Mouse (Mus musculus): ENCODE data around the gene Nanos1.
A peak's percentile ranks its signal among the peaks of the same experiment; 100 is the strongest.

Nanos1 gene

DNA sequence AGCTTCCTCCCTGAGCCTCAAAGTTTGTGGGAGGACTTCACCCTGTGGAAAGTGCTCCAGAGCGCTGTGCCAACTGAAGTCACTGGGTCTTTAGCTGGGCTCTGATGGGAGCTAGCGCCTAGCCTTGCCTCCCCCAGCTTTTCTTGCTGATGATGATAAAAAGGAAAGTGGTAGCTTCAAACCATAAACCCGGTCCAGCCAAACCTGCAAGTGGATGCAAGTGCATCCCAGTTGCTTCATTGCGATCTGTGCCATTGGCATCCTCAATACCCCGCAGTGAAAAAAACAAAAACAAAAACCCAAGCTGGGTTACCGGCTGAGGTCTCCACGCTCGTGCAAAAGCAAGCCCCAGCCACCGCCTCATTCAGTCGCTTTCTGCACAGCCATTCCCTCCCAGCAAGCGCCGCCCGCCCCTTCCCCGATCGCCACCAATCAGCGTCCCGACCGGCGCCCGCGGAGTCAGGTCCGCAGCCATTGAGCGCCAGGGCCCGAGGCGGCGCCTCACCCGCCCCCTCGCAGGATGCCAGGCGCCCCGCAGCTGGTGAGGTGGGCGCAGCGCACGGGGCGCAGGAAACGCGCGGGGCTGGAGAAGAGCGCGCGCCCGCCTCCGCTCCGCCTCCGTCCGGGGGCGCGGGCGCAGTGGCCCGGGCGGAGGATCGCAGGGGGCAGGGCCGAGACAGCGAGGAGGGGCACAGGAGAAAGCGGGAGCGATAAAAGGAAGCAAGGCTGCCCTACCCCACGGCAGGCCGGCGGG, at the start of gene Nanos1:
Nanos1 (plus strand) TSS at position 550 of the 754 bp plus-strand sequence.
- DNase-seq (ENCODE audit: low read depth, low spot score), result peak; percentile 82

DNA sequence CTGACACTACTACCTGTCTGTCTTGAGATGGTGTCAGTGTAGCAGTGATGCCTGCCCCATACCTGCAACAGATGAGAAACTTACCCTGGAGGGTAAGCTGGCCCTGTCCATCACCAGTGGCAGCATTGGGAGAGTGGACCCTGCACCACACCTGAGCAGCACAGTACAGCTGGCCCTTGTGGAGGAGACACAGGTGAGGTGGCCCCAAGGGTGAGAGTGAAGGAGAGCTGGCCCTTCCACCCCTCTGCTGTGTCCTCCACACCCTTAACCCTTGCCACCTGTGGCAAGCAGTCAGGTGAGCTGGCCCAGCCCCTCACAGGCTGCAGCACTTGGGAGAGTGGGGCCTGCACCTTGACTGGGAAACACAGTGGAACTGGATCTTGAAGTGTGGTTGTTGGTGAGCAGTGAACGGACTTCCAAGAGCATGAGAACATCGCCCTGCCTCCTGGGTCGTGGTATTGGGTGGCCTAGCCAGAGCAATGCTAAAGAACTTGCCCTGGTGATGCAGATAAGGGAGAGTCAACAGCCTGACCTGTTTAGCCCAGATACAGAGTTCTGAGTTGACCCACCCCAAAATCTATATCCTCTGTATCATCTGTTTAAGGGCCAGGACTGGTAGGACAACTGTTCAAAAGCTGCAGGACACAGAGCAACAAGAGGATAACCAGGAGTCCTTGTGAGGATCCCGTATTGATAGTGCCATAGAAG, 46.4 kb upstream of the Nanos1 start:
- DNase-seq (ENCODE audit: low read depth, low spot score), result no peak

DNA sequence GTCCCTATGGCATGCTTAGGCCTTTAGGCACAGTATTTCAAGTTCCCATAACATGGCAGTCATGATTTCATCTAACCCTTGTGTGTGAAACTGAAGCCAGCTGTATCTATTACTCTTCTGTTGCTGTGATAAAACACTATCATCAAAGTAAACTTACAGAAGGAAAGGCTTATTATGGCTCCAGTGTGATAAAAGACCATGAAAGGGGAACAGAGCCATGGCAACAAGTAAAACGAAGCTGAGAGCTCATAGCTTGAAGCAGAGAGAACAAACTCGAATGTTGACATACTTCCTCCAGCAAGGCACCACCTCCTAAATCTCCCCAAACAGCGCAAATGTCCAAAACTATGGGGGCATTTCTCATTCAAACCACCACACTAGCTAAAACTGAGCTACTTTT, 45.6 kb upstream of the Nanos1 start:
- no peak for DNase-seq (ENCODE audit: low read depth, low spot score)

DNA sequence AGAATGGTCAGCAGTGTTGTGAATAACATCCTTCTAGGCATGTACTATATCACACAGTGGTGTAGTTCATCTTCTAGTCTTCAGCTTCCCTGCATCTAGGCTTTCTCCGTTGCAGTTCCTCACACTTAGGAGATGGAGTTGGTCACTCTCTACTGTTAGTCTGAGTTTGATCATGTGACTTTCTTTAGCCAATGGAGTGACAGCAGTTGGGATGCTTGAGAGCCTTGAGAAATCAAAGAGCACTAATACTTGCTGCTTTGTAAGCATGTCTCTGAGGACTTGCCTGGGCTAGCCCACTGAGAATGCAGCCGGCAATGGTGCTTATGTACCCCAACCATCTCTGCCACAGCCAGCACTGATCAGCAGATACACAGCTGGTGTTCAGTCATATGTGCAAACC, 43.2 kb upstream of the Nanos1 start:
- DNase-seq (ENCODE audit: low read depth, low spot score), result no peak

DNA sequence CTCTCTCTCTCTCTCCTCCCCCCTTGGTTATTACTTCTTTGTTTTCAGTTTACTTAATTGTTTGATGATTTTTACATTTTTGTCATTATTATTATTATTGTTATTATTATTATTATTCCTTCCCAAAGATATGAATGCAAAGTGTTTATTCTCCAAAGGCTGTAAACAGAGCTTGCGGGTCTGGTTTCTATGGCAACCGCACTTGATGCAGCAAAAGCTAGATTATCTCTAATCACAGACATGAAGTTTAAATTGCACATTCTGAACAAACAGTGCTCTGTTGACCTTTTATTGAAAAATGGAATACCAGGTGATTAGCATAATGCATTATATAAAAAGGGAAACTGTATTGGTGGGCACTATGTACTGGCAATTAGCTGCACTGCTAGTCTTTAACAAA, 39.4 kb upstream of the Nanos1 start:
- no peak for DNase-seq (ENCODE audit: low read depth, low spot score)

DNA sequence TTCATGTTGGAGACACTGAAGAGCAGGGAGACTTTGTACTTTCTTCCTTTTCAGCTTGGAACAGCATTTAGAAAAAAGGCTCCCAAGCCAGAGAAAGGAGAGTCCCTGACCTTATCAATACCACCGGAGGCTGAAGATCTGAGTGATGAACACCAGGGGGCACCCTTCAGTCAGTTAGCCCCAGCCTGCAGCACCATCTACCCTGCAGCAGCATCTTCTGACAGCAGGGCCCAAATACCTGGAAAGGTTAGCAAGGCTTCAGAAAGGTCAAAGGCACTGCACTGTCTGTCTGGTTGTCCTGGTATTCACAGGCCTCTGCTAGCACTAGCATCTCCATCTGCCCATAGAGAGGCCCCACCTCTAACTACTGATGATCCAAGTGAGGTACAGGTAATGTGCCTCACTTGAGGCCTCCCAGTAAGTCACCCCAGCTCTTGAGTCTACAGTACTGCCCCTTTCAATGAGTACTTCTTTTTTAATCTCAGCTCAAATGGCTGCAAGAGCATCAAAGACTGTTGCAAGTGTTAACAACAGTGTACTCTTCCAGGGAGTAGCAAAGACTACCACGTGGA, 25.4 kb upstream of the Nanos1 start:
- peak; percentile 68 for DNase-seq (ENCODE audit: low read depth, low spot score)

DNA sequence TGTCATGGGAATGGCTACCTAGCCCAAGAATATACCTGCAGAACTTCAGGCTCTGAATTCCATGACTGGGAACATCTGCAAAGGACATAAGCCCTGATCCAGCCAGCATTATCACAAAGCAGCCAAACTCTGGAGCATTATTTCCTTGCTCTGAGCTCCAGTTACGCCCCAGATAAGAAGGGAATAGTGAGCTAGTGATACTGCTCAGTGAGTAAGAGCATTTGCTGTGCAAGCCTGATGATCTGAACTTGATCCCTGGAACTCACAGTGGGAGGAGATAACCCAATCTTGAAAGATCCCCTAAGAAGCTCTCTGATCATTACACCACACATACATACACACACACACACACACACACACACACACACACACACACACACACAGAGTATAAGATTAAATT, 24.5 kb upstream of the Nanos1 start:
- no peak for DNase-seq (ENCODE audit: low read depth, low spot score)

DNA sequence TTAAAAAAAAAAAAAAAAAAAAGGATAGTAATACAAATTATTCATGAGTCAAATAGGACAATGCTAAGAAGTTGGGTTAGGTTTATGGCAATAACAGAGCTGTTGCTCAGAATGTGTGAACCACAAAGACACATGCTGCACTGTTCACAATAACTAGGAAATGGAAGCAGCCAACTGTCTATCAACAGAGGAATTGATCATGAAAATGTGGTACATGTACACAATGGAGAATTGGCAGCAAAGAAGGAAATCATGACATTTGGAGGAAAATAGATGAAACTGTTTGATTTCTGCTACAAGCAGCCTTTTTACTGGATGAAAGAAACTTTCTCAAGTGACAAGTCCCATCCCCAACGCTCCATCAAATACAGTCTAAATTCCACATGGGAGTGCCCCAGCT, 23.8 kb upstream of the Nanos1 start:
- DNase-seq (ENCODE audit: low read depth, low spot score), result no peak

DNA sequence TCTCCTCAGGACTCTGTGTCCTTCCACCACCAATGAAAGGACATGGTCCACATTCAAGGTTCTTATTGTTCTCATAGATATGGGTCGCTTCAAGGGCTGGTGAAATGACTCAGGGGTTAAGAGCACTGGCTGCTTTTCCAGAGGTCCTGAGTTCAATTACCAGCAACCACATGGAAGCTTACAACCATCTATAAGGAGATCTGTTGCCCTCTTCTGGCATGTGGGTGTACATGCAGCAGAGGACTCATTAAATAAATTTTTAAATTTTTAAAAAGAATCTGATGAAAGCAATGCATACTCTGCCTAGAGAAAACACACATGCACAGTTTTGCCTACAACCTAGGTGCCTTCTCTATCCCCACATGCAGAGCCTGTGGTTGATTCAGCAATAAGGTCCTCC, 15.2 kb upstream of the Nanos1 start:
- no peak for DNase-seq (ENCODE audit: low read depth, low spot score)

DNA sequence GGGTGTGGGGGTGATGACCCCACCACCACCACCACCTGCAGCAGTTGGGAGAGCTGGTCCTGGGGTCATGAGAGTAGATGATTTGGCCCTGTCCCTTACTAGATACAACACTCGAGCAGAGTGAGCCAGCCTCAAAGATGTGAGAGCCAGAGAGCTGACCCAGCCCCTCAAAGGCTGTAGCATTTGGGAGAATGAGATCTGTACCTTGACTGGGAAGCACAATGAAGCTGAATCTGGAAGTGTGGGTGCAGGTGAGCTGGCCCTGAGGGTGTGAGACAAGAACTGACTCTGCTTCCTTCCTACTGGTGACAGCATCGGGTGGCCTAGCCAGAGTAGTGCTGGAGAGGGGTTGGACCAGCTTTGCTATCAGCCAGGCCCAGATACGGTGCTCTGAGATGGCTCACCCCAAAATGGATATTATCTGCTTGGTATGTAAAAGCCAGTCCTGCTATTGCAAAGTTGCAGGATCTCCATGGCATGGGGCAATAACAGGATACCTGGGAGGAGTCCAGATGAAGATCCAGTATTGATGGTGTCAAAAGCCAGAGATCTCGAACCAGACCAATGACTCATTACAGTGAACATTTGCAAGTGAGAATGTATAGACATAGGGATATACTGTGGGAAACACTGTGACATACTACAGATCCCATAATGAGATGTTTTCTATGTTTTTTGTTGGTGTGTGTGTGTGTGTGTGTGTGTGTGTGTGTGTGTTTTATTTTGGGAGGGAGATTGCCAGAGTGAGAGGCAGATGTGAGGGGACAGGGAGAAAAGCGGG, 11.8 kb upstream of the Nanos1 start:
- no peak for DNase-seq (ENCODE audit: low read depth, low spot score)

DNA sequence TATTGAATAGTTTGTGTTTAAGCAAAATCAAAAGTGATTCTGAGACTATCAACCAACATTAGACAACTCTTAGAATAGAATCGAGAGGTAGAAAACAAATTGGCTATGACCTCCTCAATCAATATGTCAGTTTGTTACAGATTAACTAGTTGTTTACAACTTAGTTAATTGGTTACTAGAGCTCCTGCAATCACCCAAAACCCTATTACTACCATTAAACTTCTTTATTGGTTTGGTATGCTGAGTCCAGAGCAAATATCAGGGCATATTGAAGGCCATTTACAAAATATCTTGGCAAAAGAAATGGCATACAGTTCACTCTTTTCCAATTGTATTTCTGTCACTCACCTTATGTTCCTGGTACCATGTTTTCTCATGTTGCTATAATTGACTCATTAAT, 8.0 kb upstream of the Nanos1 start:
- DNase-seq (ENCODE audit: low read depth, low spot score), result no peak

DNA sequence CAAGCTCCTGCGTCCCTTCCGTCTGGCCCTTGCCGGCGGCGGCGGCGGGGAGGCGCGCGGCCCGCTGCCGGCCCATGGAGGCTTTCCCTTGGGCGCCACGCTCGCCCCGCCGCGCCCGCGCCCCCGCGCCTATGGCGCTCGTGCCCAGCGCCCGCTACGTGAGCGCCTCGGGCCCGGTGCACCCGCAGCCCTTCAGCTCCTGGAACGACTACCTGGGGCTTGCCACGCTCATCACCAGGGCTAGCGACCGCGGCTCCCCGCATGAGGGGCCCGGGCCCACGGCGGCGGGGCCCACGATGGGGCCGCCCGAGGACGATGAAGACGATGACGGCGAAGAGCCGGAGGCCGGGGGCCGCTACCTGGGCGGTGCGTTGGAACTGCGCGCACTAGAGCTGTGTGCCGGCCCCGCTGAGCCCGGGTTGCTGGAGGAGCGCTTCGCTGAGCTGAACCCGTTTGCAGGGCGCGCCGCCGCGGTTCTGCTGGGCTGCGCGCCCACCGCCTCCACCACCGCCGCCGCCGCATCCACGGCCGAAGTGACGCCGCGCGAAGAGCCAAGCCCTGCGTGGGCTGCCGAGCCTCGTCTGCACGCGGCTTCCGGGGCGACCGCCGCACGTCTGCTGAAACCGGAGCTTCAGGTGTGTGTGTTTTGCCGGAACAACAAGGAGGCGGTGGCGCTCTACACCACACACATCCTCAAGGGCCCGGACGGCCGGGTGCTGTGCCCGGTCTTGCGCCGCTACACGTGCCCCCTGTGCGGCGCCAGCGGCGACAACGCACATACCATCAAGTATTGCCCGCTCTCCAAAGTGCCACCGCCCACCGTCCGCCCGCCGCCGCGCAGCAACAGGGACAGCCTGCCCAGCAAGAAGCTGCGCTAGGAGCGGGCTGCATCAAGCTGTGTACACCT, 658 bp downstream of the Nanos1 start:
- peak; percentile 50 for DNase-seq (ENCODE audit: low read depth, low spot score)

DNA sequence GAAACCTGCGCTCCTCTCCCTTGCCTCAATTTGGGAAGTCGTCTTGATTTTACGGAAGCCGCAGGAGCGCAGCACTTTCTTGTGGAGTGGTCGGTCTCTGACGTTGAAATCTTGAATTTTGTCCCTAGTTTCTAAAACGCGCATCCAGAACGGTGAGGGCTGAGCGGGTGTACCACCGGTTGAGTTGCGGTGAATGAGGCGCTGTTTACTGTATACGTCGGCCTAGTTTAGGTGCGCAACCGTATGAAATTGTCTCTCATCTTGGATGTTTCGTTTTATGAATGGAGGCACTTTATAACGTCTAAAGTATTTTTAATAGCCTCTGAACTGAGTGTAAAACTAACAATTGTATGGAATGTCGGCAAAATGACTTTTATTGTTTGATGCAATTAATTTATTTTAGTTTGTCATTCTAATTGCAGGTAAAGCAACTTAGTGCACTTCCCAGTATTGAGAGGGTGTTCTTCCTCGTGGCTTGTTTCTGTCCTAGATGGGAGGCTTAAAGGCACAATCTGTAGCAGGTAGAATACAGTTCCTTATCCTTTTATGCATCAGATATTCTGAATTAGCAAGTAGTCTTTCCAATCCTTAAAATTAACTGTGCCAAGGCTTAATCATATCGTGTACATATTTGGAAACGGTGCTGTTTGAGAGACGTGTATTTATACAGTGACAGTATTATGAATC, 1.5 kb downstream of the Nanos1 start:
- DNase-seq (ENCODE audit: low read depth, low spot score), result peak; percentile 34

DNA sequence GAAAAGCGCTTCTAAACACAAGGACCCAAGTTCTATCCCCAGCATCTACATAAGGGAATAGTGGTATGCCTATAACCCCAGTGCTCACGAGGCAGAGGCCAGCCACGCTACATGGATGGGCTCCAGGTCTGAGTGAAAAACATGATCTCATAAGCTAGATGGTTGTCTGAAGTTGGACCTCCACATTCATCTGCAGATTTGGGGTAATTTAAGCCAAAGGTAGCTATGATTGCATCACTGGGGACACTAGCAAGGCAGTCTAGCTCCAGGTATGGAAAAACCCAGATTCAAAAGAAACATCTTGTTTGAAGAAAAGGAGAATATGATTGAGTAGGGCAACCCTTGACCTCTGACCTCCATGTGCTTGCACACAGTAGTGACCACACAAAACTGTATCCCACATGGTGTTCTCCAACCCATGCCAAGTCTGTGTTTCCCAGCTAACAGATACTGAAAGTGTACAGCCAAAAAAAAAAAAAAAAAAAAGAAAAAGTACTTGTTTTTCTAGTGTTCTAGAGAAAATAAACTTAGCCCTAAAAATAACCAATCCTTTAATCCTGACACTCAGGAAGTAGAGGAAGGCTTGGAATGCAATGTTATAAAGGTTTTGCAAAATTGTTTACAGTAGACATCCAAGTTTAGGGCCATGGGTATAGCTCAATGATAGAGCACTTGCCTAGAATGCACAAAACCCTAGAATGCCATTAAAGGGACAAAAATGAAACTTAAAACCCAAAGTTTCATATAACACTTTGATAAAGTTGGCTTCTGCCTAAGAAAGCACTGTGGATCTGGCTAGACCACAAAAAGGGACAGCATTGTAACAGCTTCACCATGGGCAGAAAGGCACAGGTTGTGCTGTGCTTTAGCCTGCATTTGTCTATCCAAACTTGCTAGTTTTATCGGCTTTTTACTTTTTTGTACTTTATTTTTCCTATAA, 3.4 kb downstream of the Nanos1 start:
- DNase-seq (ENCODE audit: low read depth, low spot score), result peak; percentile 58

DNA sequence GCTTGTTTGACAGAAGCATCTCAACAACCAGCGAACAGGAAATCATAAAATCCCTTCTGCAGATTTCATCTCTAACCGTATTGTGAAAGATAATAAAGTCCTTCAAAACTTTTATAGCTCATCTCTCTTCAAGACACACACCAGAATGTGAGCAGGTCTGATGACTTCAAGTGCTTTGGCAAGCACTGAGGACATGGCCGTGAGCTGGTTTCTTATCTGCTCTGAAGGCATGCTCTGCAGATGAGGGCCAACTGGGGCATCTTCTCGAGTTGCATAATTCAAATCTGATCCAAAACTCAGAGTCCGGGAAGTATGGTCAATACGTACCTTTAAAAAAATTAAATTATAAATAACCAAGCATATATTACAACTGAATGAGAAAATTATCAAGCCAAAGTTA, 17.6 kb downstream of the Nanos1 start:
- DNase-seq (ENCODE audit: low read depth, low spot score), result no peak

DNA sequence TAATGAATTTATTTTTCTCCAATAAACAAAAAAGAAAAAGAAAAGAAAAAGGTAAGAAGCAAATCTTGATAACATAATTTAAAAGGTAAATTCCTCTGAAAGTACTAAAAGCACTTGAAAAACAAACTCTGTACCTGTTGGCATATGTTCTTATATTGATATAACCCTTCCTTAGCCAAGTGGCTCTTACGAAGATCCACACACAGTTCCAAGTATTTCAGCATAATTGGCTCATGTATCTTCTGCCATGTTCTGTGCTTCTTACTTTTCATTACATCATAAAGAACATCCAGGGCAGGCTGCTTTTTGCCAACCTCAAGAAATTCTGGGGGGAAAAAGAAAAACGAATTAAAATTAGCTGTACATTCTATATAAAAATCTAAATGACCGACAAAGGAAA, 26.2 kb downstream of the Nanos1 start:
- DNase-seq (ENCODE audit: low read depth, low spot score), result no peak

DNA sequence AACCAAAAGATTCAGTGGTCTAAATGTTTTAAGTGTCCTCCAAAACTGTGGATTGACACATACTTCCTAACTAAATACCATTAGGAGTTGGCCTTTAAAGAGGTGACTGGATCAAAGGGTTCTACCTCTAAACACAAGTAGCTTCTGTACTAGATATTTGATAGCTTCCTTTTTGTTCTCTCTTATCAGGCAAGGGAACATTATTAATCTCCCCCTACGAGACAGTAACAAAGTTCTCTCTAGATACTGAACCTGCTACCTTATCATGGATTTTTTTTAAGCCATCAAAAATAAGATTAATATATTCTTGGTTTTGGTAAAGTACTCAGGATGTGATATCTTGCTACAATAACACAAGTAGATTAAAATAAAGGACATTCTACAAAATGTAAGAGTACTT, 28.9 kb downstream of the Nanos1 start:
- no peak for DNase-seq (ENCODE audit: low read depth, low spot score)

DNA sequence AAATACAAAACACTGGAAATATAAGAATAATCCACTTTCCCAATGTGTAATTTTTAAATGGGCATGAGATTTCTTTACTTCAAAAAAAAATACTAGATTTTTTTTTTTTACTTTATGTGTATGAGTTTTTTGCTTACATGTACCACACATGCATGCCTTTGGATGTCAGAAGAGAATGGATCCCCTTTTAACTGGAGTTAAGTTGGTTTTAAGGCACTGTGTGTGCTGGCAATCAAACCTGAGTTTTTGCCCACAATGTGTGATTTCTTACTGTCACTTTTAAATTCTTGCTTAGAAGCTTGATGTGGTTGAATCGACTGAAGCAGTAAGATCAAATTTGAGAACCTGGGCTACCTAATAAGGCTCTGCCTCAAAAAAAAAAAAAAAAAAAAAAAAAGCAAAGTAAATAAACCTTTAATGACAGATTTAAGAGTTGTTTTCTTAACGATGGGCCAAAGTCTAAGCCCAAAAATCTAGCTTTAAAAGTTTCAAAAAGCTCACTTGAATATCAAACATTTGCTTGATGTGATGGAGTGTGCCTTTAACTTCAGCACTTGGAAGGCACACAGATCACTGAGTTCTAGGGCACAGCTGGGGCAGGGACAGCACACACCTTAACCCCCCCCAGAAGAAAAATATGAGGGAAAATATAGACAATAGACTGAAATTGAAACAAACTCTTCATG, 31.8 kb downstream of the Nanos1 start:
- no peak for DNase-seq (ENCODE audit: low read depth, low spot score)
